Comparison of ENCODE assay signal across 8 mouse cellular contexts in the genomic region with DNA sequence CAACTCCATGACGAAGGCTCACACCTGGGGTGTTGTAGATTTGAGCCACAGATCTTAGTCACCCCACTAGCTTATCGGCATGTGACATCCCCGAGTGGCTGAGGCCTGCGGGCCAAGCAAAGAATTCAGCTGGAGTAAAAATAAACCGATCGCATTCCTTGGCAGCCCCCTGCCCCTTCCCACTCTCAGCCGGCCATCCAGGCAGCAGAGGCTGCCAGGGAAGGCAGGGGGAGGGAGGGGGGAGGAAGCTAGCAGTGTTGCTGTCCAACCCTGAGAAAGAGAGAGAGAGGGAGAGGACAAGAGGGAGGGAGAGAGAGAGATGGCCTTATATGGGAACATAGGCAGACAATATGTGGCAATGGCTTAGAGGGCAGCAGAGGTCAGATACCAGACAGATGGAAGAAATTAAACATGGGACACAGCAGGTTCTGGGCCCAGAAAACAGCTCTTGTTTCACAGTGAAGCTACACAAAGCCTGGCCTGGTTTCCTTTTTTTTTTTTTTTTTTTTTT. TPM values are rescaled to one million over a fixed set of nuclear protein-coding genes. Genes with fewer than 3 reads are reported as not detected.
A peak's percentile ranks its signal among the peaks of the same experiment; 100 is the strongest.
DNase-seq lines count a peak whose midpoint lies in the region; ATAC-seq lines count a peak whose summit lies in the region.

No protein-coding gene starts in this region.

- 0 out of 2 replicates have a peak overlapping the region, but pooled peaks have one; percentile 1 for H3K9ac ChIP-seq in intestine, embryonic 16.5 days (ENCODE audit: low read depth, low read length)

- H3K9me3 ChIP-seq in intestine, embryonic 16.5 days (ENCODE audit: control insufficient read depth, low read length) = no peaks in the 10 kb centered on the region

- H3K27me3 ChIP-seq in intestine, embryonic 16.5 days (replicated peaks; ENCODE audit: control insufficient read depth, insufficient read depth, low read length) = no peaks in the 10 kb centered on the region

- peak overlapping the region; percentile 71 for H3K27ac ChIP-seq in intestine, embryonic 16.5 days (ENCODE audit: low read length)

- ATAC-seq in granulocyte monocyte progenitor cell, adult 5-6 weeks (replicated peaks; ENCODE audit: poor library complexity, severe bottlenecking) = peak; percentile 31; the same call in 1 of the 2 replicates
- peak; percentile 89 for ATAC-seq in intestine, embryonic 16.5 days

- no peak overlapping the region for H3K4me2 ChIP-seq in intestine, embryonic 16.5 days (ENCODE audit: low read depth, low read length)

- 14% methylated on average over 7 of the region's 7 CpGs for WGBS in intestine, embryonic 16.5 days

- no peak overlapping the region for H3K4me3 ChIP-seq in intestine, embryonic 16.5 days (ENCODE audit: low read length)

- H3K36me3 ChIP-seq in intestine, embryonic 16.5 days (ENCODE audit: control insufficient read depth, insufficient read depth, low read length) = no peaks in the 10 kb centered on the region

- peaks cover 3% of the 10 kb centered on the region; the same call in 1 of the 2 replicates for H3K4me1 ChIP-seq in intestine, embryonic 16.5 days (ENCODE audit: control insufficient read depth, insufficient read depth, low read length)

- peak; percentile 30 for DNase-seq in cerebellum, adult 9-11 months
- no peak for DNase-seq in cerebellum, adult 11 months
- DNase-seq in brain, adult 2 months (ENCODE audit: low read depth, low spot score) = peak; percentile 71
- DNase-seq in lung, postnatal 10 days = peak; percentile 90
- DNase-seq in testis, postnatal 14 days (ENCODE audit: low spot score) = peak; percentile 51
- no peak for DNase-seq in right cerebral cortex, postnatal 4 days

RNA-seq across cellular contexts. Expression of a gene that starts 7.1 kb away (rescaled TPM):
- total RNA-seq in granulocyte monocyte progenitor cell, adult 5-6 weeks (2014; fragmentation: Nextera tagmentation) = 0.67 and 1.5 TPM in 2 replicates
- 2.7 and 9.5 TPM in 2 replicates for total RNA-seq in granulocyte monocyte progenitor cell, adult 5-6 weeks (2017)
- 18.3 and 24.2 TPM in 2 replicates for polyA plus RNA-seq in intestine, embryonic 16.5 days (2015; fragmentation: Nextera tagmentation; extraction: Ambion mirVana)

RNA-seq across cellular contexts. Expression of a gene that starts 22.3 kb away (rescaled TPM):
- 6.8 and 16.7 TPM in 2 replicates for total RNA-seq in granulocyte monocyte progenitor cell, adult 5-6 weeks (2014; fragmentation: Nextera tagmentation)
- 7.6 and 18.3 TPM in 2 replicates for total RNA-seq in granulocyte monocyte progenitor cell, adult 5-6 weeks (2017)
- 2.1 and 2.9 TPM in 2 replicates for polyA plus RNA-seq in intestine, embryonic 16.5 days (2015; fragmentation: Nextera tagmentation; extraction: Ambion mirVana)

Comparison
In these comparisons a context has a peak if more than half of its experiments do, and no peak if none do; other contexts are left out.
1. DNase-seq: peak in cerebellum, adult 9-11 months (single experiment), brain, adult 2 months (single experiment), lung, postnatal 10 days (single experiment) and testis, postnatal 14 days (single experiment); none in cerebellum, adult 11 months (single experiment) and right cerebral cortex, postnatal 4 days (single experiment).